ENCODE assay signal across 25 mouse cellular contexts in the genomic region with DNA sequence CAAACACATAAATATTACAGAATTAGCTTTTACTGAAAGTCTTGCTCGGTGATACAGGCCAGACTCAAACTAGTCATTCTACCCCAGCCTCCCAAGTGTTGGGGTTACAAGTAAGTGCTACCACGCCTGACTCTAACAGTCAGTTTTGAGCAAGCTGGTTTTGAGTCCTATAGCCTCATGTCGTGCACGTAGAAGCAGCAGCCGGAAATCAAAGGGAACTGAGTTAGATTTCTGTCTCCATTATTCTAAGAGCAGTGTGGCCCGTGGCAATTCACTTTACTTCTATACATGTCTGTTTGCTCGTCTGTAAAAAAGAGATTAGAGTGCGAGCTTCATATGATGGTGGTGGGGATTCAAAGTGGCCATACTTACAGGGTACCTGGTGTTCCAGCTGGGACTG. TPM values are rescaled to one million over a fixed set of nuclear protein-coding genes. Genes with fewer than 3 reads are reported as not detected.
DNase-seq lines count a peak whose midpoint lies in the region; ATAC-seq and TF ChIP-seq lines count a peak whose summit lies in the region.
"Had no signal": no experiment of that assay in that cellular context is flagged by ENCODE, and none has a peak within 500 bp of the region (broad histone marks: within the 10 kb centered on the region; RNA-seq: fewer than 3 reads in every experiment).

No protein-coding gene starts in this region.

- no peak for DNase-seq in spleen, adult 2 months (ENCODE audit: low read depth in 1 of 2, low spot score in 2 of 2)
- DNase-seq in spleen, postnatal 14 days (ENCODE audit: low spot score in 2 of 2): no peak
- DNase-seq in CD4-positive helper T cell, adult 2 months (ENCODE audit: low read depth, low spot score): peak; percentile 58
- no peak for DNase-seq in kidney, postnatal 10 days
- no peak for DNase-seq in embryo, embryonic 10 days (ENCODE audit: low spot score)
- no peak for DNase-seq in yolk sac, embryonic 10.5 days (ENCODE audit: low spot score)
- DNase-seq: adrenal gland, postnatal 10 days; adrenal gland, postnatal 36 days; cerebellum, adult 11-12 months; cerebellum, adult 8-10 months; cerebellum, postnatal 10 days; cerebellum, postnatal 36 days; gastrocnemius, postnatal 10 days; gastrocnemius, postnatal 36 days; heart, adult 2 months; heart, postnatal 14 days had no signal

- H3K4me3 ChIP-seq in spleen, adult 2 months (ENCODE audit: extremely low read depth, insufficient read depth, insufficient read length): no peak overlapping the region
- H3K4me3 ChIP-seq: forebrain, embryonic 10.5 days; forebrain, embryonic 13.5 days; heart, adult 2 months; heart, embryonic 10.5 days; heart, embryonic 13.5 days; hindbrain, embryonic 12.5 days; hindbrain, embryonic 15.5 days had no signal

- TF ChIP-seq CTCF in spleen, adult 2 months (IDR thresholded peaks at IDR 0.05; ENCODE audit: extremely low read depth, insufficient read depth, insufficient read length, insufficient replicate concordance): no peak

- H3K27me3 ChIP-seq in spleen, adult 2 months (ENCODE audit: control insufficient read depth, insufficient read depth, low read length): no peaks in the 10 kb centered on the region
- H3K27me3 ChIP-seq: heart, embryonic 13.5 days had no signal

- 84% methylated on average over 8 of the region's 8 CpGs for WGBS in spleen, adult 2 months

- no peak for TF ChIP-seq POLR2A in spleen, adult 2 months (IDR thresholded peaks at IDR 0.05; ENCODE audit: low read depth, low read length)

- H3K4me1 ChIP-seq in spleen, adult 2 months (ENCODE audit: control insufficient read depth, insufficient read depth, insufficient read length): peaks cover 12% of the 10 kb centered on the region; the same call in 1 of the 2 replicates
- H3K4me1 ChIP-seq: forebrain, embryonic 10.5 days; forebrain, embryonic 13.5 days; hindbrain, embryonic 12.5 days; hindbrain, embryonic 15.5 days had no signal

- peak; percentile 20 for ATAC-seq in activated CD4-positive, CD25-positive, alpha-beta regulatory T cell, adult 4 months
- peak; percentile 23 for ATAC-seq in inflammation-experienced regulatory T-cells, adult 6 months
- ATAC-seq: forebrain, embryonic 13.5 days; forebrain, embryonic 16.5 days had no signal

- peak overlapping the region; percentile 63; the same call in 1 of the 2 replicates for H3K27ac ChIP-seq in spleen, adult 2 months (ENCODE audit: insufficient read depth, low read length)
- H3K27ac ChIP-seq: forebrain, embryonic 10.5 days; forebrain, embryonic 13.5 days; heart, embryonic 10.5 days; heart, embryonic 13.5 days; hindbrain, embryonic 12.5 days; hindbrain, embryonic 15.5 days had no signal

- no peaks in the 10 kb centered on the region for H3K36me3 ChIP-seq in spleen, adult 2 months (ENCODE audit: control insufficient read depth, insufficient read depth, low read length)
- H3K36me3 ChIP-seq: forebrain, embryonic 10.5 days; heart, embryonic 10.5 days; heart, embryonic 13.5 days; hindbrain, embryonic 12.5 days; hindbrain, embryonic 15.5 days had no signal

RNA-seq across cellular contexts. Expression of a gene that starts 25.1 kb away (rescaled TPM):
- polyA plus RNA-seq in spleen, adult 2 months (2012; rRNA removed): 115 and 129 TPM in 2 replicates
- polyA plus RNA-seq in activated CD4-positive, CD25-positive, alpha-beta regulatory T cell, adult 4 months (2017; shearing (Covaris generic)): 100 to 1,000 TPM; 724 to 833 TPM
- polyA plus RNA-seq in inflammation-experienced regulatory T-cells, adult 6 months (2017; shearing (Covaris generic)): 100 to 1,000 TPM; 831 to 847 (median 840) TPM
